Mouse (Mus musculus) midbrain, embryonic 15.5 days (tissue): Measurements from ENCODE around the gene Aip. TPM values are rescaled to one million over a fixed set of nuclear protein-coding genes. Genes with fewer than 3 reads are reported as not detected.

Experiments used
- polyA plus RNA-seq: library from polyadenylated mRNA; unstranded; fragments of >200 nt; fragmentation: Nextera tagmentation; extraction: Ambion mirVana; gene quantifications from 2 replicates; pipeline ENCODE4 v1.2.1, GENCODE M21; 2015

Aip gene
- polyA plus RNA-seq, 1 experiment from 2014 or later, result 101 TPM

Other genes starting within 250 kb of the Aip start
- gene Tcirg1, start 218.7 kb downstream of the Aip start, polyA plus RNA-seq, result 12.7 and 14.6 TPM in 2 replicates
- 246 and 258 TPM in 2 replicates for gene Ndufs8, start 213.1 kb downstream of the Aip start, polyA plus RNA-seq
- 1.9 TPM in 2 replicates for gene Aldh3b1, start 196.1 kb downstream of the Aip start, polyA plus RNA-seq
- 11.7 and 11.8 TPM in 2 replicates for gene Unc93b1, start 190.7 kb downstream of the Aip start, polyA plus RNA-seq
- not detected in 2 replicates for gene Aldh3b3, start 167.2 kb downstream of the Aip start, polyA plus RNA-seq
- gene Aldh3b2, start 153.5 kb downstream of the Aip start, polyA plus RNA-seq, result 0.43 and 0.67 TPM in 2 replicates
- 1.7 and 2.2 TPM in 2 replicates for gene Acy3, start 139.3 kb downstream of the Aip start, polyA plus RNA-seq
- gene Tbx10, start 133.1 kb downstream of the Aip start, polyA plus RNA-seq, result not detected in 2 replicates
- 30.6 and 33.4 TPM in 2 replicates for gene Nudt8, start 125.3 kb downstream of the Aip start, polyA plus RNA-seq
- 6.5 and 8.3 TPM in 2 replicates for gene Gm49405, start 125.2 kb downstream of the Aip start, polyA plus RNA-seq
- gene Doc2g, start 122.5 kb downstream of the Aip start, polyA plus RNA-seq, result 8.4 and 12.1 TPM in 2 replicates
- 229 and 239 TPM in 2 replicates for gene Ndufv1, start 113.1 kb downstream of the Aip start, polyA plus RNA-seq
- 513 and 520 TPM in 2 replicates for gene Gstp1, start 87.9 kb downstream of the Aip start, polyA plus RNA-seq
- gene Gstp2, start 79.8 kb downstream of the Aip start, polyA plus RNA-seq, result 2.7 and 5.6 TPM in 2 replicates
- not detected in 2 replicates for gene Gstp3, start 66.3 kb downstream of the Aip start, polyA plus RNA-seq
- gene Cabp2, start 44.3 kb downstream of the Aip start, polyA plus RNA-seq, result 0.22 TPM in 1 of 2 replicates, not detected in the other
- gene Cdk2ap2, start 28.7 kb downstream of the Aip start, polyA plus RNA-seq, result 92.3 and 92.9 TPM in 2 replicates
- 97.7 and 102 TPM in 2 replicates for gene Pitpnm1, start 25.9 kb downstream of the Aip start, polyA plus RNA-seq
- gene Gpr152, start 13.9 kb upstream of the Aip start, polyA plus RNA-seq, result 0.04 TPM in 1 of 2 replicates, not detected in the other
- gene Cabp4, start 18.2 kb upstream of the Aip start, polyA plus RNA-seq, result 0.22 and 0.28 TPM in 2 replicates
- gene Coro1b, start 22.8 kb upstream of the Aip start, polyA plus RNA-seq, result 127 and 139 TPM in 2 replicates
- gene Ptprcap, start 27.7 kb upstream of the Aip start, polyA plus RNA-seq, result 0.26 and 0.96 TPM in 2 replicates
- 60.1 and 60.7 TPM in 2 replicates for gene Rps6kb2, start 37.5 kb upstream of the Aip start, polyA plus RNA-seq
- gene Carns1, start 49.6 kb upstream of the Aip start, polyA plus RNA-seq, result 5.9 and 6.9 TPM in 2 replicates
- gene Tbc1d10c, start 65.4 kb upstream of the Aip start, polyA plus RNA-seq, result 0.38 and 0.93 TPM in 2 replicates
- 537 and 571 TPM in 2 replicates for gene Ppp1ca, start 66.2 kb upstream of the Aip start, polyA plus RNA-seq
- 23.7 and 24.9 TPM in 2 replicates for gene Rad9a, start 75.8 kb upstream of the Aip start, polyA plus RNA-seq
- gene Clcf1, start 88.4 kb upstream of the Aip start, polyA plus RNA-seq, result 0.79 and 0.88 TPM in 2 replicates
- gene AC109138.7, start 88.5 kb upstream of the Aip start, polyA plus RNA-seq, result not detected in 2 replicates
- gene Pold4, start 106.0 kb upstream of the Aip start, polyA plus RNA-seq, result 20.4 and 20.6 TPM in 2 replicates
- 12.2 and 16.2 TPM in 2 replicates for gene Ssh3, start 143.3 kb upstream of the Aip start, polyA plus RNA-seq
- gene Ankrd13d, start 157.3 kb upstream of the Aip start, polyA plus RNA-seq, result 53.9 and 57.1 TPM in 2 replicates
- gene Grk2, start 180.4 kb upstream of the Aip start, polyA plus RNA-seq, result 28.2 and 29.6 TPM in 2 replicates